Mouse (Mus musculus): Measurements from ENCODE around the gene Nectin4.

DNA sequence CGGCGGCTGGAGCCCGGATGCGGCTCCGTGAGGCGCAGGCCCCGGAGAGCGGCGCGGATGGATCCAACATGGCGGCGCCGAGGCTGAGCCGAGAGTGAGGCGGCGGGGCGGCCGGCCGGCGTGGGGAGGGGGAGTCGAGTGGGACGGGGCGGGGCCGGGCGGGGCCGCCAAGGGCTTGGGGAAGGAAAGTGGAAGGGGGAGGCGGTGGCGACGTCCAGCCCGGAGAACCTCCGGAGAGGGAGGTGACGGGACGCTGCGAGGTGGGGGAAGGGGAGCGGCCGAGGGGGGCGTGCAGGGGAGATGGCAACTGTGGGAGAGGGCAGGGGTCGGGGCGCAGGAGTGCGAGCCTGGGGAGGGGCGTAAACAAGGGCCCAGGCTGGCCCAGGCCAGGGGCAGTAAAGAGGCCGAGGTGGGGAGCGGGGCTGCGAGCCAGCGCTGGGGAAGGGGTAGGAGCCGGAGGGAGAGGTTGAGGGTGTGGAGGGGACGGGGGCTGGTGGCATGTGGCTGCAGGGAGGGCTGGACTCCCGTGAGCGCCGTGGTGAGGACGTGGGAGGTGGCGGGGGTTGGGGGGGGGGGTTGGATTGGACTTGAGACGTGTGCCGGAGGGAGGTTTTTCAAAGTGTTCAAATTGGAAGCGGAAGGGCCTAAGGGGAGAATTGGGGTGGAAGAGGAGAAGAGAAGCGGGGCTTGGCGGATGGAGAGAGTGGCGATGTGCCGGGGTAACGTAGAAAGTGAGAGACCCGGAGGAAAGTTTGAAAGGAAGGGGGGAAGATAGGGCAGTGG, 40.3 kb upstream of the Nectin4 start:
- TF ChIP-seq CTCF (IDR thresholded peaks at IDR 0.05; ENCODE audit: low read depth, low read length) (no peak), POLR2A (IDR thresholded peaks at IDR 0.05; ENCODE audit: extremely low read depth, insufficient read depth, low read length) (no peak)
